Mouse (Mus musculus): Measurements from ENCODE around the gene Zbtb32.

The Zbtb32 gene

DNA sequence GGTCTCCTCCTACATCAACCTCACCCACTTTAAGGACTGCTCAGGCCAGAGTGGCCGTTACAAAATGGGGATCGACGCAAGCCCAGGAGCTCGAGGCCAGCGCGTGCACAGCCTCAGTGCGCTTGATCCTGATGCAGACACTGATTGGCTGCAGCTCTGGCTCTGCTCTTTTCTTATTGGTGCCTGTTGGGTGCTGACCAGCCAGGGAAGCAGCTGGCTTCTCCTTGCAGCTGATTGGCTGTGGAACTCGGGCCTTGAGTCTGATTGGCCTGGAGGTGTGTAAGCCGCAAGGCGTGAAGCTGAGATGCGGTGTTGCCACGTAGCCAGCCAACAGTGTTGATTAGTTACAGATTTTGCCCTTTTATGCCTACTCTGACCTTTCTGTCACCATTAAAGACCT is at the start of gene Zbtb32:
Gene Zbtb32 (minus strand): TSS at position 124 of the 400 bp plus-strand sequence.
- DNase-seq (ENCODE audit: low spot score in 2 of 2): no peak

DNA sequence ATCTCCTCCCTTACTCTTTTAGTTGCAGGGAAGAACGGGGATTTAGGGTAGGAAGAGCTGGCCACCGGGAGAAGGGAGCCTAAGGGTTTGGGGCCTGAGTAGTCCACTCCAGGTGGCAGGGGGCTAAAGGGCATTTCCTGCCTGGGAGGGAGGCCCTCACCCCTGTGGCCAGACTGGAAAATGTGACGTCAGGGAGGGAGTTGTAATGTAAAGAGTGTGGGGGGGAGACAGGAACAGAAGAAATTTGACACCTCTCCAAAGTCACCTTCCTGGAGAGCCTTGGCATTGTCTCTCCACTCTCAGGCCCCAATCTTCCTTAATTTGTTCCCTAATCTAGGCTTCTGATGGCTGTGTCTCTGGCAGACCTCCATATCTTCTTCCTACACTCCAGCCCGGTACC is 40.4 kb upstream of the Zbtb32 start:
- DNase-seq (ENCODE audit: low spot score in 2 of 2): no peak

DNA sequence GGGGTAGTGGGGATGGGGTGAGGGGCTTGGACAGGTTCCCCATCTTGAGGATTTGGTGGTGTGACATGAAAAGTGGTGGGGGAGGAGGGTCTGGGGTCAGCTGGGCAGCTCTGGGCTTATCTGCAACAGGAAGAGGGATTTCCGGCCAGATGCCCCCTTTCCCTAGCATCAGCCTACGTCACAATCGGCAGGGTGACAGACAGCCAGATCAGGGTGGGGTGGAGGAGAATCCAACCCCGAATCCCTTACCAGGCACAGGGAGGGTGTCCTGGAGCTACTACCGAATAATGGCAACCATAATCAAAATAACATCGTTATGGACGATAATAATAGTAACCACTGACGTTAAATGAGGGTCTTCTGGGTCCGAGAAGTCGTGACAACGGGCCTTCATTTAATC is 37.7 kb upstream of the Zbtb32 start:
- DNase-seq (ENCODE audit: low spot score in 2 of 2): no peak

DNA sequence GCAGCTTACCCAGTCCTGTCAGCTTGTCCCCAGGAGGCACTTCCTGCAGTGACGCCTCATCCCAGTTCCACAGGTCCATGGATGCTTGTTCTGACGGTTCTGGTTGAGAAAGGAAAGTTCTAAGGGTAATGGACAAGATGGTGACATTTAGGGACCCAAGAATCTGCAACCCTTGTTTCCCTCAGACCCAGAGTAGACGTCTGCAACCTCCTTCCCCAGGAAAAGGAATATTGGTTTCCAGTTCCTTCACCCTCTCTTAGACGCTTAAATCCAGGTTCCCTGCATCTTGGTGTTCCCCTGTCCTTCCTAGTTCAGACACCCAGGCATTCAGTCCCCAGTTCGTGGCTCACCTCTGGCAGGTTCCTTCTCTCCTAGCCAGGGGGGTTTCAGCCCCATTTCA is 37.0 kb upstream of the Zbtb32 start, which contains the start of gene Etv2:
Gene Etv2 (minus strand): TSS at position 101 of the 400 bp plus-strand sequence.
- DNase-seq (ENCODE audit: low spot score in 2 of 2): no peak

DNA sequence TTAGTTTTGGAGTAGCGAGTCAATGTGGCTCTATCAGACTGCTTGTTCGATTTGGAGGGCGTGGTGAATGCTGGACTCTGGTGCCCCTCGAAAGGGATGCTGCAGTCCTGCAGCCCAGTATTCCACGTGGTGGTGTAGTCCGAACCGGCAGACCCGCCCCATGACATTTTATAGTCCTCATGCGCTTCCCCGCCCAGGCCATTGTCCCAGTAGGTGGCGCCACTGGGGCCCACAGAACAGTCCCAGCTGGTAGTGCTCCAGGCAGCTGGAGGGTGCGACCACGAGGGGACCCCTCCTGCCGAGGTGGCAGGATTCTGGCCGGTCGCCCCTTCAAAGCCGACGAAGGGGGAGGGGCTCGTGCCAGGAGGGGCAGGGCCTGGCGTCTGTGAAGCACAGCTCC is 35.9 kb upstream of the Zbtb32 start:
- peak in 1 of 2 experiments; percentile 14 for DNase-seq (ENCODE audit: low spot score in 2 of 2)

DNA sequence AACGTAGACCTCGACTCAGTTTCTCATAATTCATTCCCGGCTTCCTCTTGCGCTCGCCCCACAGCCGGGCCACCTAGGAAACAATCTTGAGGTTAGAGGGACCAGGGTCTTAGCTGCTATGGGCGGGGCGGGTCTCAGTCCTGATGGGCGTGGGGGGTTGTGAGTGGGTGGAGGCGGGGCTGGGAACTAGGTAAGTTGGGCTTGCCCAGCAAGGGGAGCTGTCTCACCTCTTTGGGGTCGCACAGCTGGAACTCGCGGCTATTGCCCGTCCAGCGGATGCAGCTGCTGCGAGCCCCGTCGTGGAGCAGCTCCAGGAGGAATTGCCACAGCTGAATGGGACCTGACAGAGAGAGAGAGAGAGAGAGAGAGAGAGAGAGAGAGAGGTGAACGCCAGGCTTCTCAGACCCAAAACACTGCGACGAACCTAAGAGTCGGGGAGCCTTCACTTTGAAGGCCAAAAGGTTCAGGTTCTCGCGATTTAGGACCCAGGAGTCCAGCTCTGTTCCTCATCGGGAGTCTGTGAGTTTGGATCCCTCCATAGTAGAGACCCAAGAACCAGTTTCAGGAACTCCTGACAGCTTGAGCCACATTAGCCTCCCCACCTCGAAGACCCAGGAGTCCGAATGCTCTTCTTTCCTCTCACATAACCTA is 35.2 kb upstream of the Zbtb32 start:
- DNase-seq (ENCODE audit: low spot score in 2 of 2): no peak

DNA sequence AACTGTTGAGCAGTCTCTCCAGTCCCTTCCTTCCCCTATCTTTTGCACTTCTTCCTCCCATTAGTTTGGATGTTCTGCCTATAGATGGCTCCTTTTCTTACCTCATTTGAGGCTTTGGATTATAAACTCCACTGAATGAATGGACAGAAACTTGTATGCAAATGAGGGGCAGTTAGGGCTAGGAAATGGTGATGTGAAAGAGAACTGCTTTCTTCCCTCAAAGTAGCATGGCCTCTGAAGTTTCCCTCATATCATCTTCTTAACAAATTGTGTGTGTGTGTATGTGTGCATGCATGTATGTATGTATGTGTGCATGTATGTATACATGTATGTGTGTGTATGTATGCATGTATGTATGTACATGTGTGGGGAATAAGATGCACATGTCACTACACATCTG is 30.3 kb upstream of the Zbtb32 start:
- DNase-seq (ENCODE audit: low spot score in 2 of 2): no peak

DNA sequence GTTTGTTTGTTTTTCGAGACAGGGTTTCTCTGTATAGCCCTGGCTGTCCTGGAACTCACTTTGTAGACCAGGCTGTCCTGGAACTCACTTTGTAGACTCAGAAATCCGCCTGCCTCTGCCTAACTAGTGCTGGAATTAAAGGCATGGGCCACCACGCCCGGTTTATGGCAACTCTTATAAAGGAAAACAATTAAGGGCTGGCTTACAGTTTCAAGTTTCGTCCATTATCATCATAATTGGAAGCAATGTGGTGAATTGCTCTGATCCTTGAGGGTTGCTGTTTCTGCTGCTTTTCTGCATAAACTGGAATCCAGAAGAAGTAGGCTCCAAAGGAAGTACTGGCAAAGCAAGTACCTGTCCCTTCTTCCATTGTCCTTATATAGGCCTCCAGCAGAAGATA is 27.9 kb upstream of the Zbtb32 start:
- DNase-seq (ENCODE audit: low spot score in 2 of 2): no peak

DNA sequence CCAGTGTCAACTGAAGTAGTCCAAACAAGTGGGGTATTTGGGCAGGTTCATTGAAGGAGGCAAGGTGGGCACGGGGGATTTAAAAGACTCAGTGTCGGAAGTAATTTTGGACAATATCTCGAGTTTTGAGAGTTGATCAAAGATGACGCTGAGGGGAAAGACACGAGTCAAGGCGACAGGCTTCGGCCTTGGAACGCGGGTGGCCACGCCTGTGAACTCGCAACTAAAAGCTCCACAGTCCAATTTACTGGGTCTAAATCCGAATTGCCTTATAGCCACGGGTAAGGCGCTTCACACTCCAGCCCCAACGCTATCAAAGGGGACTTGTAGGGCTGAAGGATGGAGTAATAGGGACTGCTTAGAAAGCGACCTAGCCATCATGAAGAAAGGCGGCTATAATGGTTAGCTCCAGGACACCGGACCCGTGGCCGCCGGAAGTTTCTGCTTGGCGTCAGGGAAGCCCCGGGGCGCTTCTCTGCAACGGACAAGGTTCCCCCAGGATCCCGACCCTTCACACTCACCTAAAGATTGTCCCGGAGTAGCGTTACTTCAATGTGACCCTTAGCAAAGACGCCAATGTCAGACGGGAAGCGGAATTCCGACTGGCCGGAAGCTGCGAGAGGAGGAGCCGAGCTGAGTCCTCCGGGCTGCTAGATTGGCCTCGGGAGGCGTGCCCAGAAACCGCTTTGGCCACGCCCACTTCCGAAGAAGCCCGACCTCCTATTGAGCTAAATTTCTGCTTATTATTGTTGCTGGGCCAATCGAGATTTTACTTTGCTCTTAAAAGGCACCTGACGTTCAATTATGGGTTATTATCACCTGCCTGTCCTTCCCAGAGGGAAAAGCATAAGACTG is 27.0 kb upstream of the Zbtb32 start, which contains the start of gene Cox6b1:
Gene Cox6b1 (minus strand): TSS at position 622 of the 855 bp plus-strand sequence.
- DNase-seq (ENCODE audit: low spot score in 2 of 2): peak; percentile 75 to 85

DNA sequence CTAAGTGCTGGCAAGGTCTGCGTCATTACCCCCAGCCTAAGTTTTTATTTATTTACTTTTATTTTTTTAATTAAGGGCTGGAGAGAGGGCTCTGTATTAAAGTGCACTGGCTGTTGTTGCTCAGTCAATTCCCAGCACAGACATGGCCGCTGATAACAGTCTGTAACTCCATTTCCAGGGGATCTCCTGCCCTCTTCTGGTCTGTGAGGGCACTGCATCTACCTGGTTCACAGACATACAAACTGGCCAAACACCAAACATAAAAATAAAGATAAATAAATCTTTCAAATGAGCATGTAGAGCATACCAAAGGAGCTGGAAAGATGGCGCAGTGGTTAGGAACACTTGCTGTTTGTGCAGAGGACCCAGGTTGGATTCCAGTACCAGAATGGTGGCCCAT is 20.5 kb upstream of the Zbtb32 start:
- no peak for DNase-seq (ENCODE audit: low spot score in 2 of 2)

DNA sequence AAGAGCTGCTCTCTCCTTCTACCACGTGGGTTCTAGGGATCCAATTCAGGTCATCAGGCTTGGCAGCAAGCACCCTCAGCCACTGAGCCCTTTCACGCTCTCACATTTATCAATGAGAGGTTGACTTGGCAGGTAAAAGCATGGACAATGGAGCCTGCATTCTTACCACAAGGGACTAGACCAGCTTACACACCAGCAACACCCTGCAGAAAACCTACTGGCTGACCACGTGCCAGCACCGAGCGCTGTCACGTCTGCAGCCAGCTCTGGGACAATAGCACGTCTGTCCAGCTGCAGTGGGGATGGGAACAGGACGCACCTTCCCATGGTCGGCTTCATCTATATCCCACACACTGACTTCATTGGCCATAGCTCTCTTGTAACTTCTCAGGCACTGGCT is 19.9 kb upstream of the Zbtb32 start:
- no peak for DNase-seq (ENCODE audit: low spot score in 2 of 2)

DNA sequence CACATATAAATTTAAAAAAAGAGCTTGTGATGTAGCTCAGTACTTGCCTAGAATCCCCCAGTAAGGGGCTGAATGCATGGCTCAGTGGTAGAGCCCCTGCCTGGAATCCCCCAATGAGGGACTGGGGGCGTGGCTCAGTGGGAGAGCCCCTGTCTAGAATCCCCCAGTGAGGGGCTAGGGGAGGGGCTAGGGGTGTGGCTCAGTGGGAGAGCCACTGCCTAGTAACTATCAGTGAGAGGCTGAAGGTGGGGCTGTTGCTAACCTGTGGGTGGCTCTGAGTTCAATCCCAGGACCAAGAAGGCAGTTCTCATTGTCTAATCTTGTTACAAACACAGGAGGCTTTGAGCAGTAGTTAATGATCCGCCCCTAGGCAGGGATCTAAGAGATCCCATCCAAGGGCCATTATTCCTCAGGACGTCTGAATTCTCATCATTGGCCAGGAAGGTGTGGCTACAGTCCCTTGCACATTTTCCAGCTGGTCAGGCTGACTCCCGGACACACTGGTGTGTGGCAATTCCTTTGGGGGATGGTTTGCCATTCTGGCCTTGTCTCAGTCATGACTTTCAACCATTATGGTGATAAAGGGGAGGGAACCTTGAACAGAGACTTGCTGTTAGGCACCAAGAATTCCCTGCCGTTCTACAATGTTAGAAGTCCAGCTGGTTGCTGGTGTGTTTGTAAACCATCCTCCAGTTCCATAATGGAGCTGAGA is 16.5 kb upstream of the Zbtb32 start:
- DNase-seq (ENCODE audit: low spot score in 2 of 2): no peak

DNA sequence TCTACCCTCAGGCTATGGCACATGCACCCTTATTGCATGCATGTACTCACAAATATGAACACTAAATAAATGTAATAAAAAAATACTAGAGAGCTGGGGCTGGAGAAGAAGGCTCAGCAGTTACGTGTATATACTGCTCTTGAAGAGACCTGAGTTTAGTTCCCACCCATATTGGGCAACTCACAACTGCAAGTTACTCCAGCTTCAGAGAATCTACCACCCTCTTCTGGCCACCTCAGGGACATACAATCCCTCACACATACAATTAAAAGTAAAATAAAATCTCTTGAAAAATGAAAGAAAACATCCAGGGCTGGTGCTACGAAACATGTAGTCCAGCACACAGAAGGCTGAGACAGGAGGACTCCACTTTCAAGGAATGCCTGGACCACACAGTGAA is 15.7 kb upstream of the Zbtb32 start:
- no peak for DNase-seq (ENCODE audit: low spot score in 2 of 2)

DNA sequence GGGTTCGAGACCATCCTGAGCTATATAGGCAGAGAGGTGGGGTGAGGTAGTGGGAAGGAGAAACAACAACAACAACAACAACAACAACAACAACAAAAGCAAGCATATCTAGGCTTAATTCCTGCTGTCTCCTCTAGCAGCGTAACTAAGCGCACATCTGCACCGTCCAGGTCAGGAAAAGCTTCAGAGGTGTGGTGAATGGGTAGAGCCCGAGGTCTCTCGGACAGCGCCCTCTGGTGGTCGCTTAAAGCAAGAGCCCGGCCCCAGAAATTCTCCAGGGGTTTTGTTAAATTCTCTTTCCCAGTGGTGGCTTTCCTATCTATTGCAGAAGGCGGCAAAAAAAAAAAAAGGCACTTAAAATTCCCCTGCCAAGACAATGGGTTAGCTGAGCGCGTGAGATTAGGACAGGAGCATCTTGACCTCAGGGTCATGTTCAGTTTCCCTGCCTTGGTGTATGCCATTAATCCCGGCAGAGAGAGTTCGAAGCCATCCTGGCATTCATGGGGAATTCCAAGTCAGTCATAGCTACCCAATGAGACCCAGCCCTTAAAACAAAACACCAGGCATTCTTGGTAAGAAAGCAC is 14.9 kb upstream of the Zbtb32 start:
- DNase-seq (ENCODE audit: low spot score in 2 of 2): peak in 1 of 2 experiments; percentile 55

DNA sequence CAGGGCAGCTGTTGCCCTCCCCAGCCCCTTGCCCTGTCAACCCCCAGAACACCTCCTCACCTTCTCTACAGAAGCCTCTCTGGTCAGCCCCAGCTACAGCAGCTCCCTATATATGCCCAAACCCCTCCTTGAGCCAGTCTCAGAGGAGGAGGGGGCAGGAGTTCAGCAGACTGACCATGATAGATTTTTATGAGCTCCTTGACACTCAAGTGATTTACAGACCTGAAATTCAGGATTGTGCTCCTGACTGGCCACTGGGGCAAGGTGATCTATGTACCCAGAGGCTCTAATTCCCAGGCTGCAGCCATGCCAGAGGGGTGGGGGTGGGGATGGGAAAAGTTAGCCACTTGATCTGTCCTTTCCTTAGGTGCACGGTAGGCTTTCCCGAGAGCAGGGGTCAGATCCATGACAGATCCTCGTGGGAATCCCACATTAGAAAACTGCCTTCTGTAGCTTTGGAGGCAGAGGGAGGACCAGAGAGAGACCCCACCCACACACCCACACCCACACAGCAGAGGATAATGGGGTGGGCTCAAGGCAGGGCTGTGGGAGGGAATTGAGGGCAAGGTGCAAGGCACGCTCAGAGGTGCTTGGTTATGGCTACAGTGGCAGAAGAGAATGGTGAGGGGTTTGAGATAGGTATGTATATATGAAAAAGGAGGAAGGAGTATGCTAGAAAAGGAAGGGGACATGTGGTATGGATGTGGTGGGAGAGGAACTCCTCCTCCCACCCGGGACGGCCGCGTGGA is 14.1 kb upstream of the Zbtb32 start, which contains the start of gene Upk1a:
Gene Upk1a (minus strand): TSS at position 194 of the 749 bp plus-strand sequence.
- no peak for DNase-seq (ENCODE audit: low spot score in 2 of 2)

DNA sequence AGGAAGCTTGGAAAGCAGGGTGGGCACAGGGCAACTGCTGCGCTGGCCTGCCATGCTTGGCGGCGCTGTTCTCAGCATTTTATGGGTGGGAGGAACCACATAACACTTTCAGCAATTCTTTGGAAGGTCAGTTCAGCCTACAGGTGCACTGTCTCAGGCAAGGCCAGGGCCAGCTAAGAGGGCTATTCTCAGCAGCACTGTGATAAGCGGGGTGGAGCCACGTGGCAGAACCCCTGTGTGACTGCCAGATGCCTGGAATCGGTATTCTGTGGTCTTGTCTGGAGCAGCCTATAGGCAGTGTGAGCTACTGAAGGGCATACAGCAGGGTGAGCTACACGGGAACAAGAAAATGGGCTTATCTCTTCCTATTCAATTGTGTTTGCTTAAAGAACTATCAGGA is 11.3 kb upstream of the Zbtb32 start:
- DNase-seq (ENCODE audit: low spot score in 2 of 2): no peak

DNA sequence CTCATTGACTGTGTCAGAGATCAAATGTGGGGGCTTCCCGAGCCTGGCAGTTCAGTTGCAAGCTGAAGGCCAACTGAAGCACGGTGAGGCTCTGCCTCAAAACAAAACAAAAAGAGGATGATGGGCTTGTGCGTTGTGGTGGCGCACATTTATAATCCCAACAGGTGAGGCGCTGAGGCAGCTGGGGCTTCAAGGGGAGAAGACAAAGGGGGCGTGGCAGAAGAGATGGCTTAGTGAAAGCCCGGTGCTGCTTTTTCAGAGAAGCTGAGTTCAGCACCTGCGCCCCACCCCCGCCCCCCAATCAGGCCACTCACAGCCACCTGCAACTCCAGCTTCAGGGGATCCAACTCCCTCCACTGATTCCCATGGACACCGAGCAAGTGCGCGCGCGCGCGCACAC is 9.8 kb upstream of the Zbtb32 start:
- DNase-seq (ENCODE audit: low spot score in 2 of 2): no peak

DNA sequence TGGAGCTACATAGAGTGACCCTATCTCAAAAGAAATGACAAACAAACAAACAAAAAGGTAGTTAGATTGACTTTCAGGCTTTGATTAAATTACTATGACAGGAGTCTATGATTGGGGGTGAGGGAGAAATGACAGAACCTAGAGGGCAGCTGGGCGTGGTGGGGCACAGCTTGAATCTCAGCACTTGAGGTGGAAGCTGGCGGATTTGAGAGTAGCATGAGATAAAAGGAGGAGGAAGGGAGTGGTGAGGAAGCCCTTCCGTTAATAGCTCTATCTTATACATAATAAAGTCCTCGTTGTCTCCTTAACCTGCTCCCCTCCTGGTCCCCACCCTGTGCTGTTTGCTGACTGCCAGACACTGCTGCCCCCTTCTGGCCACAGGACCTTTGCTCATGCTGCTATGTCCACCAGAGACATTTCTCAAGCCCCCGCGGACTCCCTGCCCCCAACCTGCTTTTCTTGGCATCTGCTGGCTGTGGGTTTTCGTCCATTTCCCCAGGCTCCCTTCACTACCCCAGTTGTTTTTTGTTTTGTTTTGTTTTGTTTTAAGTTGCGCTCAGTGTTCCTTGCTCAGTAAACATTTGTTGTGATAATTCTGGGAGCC is 9.1 kb upstream of the Zbtb32 start:
- no peak for DNase-seq (ENCODE audit: low spot score in 2 of 2)

DNA sequence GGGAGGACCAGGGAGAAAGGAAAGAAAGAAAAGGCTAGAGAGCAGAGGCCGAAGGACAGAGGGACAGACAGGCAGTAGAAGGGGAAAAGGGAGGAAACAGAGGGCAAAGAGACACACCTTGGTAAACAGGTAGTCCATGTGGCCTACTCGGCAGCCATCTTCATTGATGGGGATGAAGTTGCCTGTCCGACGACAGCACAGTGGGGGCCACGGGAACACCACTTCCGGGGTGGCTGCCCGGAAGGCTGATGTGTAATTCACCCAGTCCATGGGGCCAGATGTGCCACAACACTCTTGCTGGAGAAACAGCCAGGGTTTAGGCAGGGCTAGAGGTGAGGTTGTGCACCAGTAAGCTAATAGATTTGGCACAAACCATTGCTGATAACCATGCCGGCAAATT is 6.2 kb upstream of the Zbtb32 start:
- no peak for DNase-seq (ENCODE audit: low spot score in 2 of 2)

DNA sequence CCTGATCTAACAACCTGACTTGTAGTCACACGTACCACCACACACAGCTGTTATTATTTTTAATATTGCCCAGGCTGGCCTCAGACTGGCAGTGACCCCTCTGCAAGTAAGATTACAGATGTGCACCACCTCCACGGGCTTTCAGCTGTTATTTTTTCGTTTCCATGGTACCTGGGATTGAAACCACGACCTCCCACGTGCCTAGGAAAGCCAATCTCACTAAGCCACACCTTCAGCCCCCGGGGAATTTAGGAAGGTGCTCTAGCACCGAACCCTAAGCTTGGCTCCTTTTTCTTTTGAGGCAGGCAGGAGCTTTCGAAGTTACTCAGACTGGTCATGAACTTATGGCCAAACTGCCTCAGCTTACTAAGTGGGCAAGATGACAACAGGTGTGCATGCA is 5.7 kb upstream of the Zbtb32 start:
- no peak for DNase-seq (ENCODE audit: low spot score in 2 of 2)

DNA sequence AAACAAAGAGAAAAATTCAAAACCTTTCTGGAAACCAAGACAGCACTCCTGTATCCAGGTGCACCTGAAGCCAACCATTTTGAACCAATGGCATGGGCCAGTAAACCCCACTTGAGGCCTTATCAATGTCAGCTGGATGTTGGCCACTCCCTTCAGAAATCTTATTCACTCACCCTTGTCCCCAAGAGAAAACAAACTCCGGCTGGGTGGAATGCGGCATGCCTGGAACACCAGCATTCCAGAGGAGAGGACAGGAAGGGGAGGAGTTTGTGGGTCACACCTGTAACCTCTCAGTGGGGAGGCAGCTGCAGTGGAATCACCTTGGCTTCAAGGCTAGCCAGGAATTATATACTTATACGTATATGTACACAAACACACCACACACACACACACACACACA is 3.9 kb upstream of the Zbtb32 start:
- no peak for DNase-seq (ENCODE audit: low spot score in 2 of 2)
